Mouse (Mus musculus) MEL (cell line): ENCODE measurements around the gene Rasgef1b. TPM values are rescaled to one million over a fixed set of nuclear protein-coding genes. Genes with fewer than 3 reads are reported as not detected.

ENCODE experiments used
- DNase-seq: peaks from one replicate; pipeline ENCODE4 v3.0.0; 2011; ENCODE audit warnings: low read depth, low spot score
- H3K27ac ChIP-seq: 2 replicates; pipeline ENCODE4 v1.5.1; 2012; ENCODE audit warnings: low read depth, mild to moderate bottlenecking, control low read depth, low read length, moderate library complexity; ENCODE audit not compliant: control insufficient read depth
- H3K27me3 ChIP-seq, 2 experiments: fragments of 150-350 bp in 1 of 2; sonication (generic) in 1 of 2; 2 replicates each; pipeline ENCODE4 v1.6.1; 2012; ENCODE audit warnings: low read length in 2 of 2, mild to moderate bottlenecking in 2 of 2, improper control_type of control experiment in 1 of 2, moderate library complexity in 1 of 2; ENCODE audit not compliant: insufficient read depth in 2 of 2, control insufficient read depth in 1 of 2
- H3K36me3 ChIP-seq, 2 experiments: 2 replicates each; pipeline ENCODE4 v1.6.1; 2012 to 2014; ENCODE audit warnings: low read length in 2 of 2, improper control_type of control experiment in 1 of 2, inconsistent platforms in 1 of 2, mild to moderate bottlenecking in 1 of 2; ENCODE audit not compliant: insufficient read depth in 2 of 2, control insufficient read depth in 1 of 2
- H3K4me1 ChIP-seq, 2 experiments: fragments of 150-350 bp in 1 of 2; sonication (generic) in 1 of 2; 2 replicates each; pipeline ENCODE4 v1.6.1; 2012; ENCODE audit warnings: low read length in 2 of 2, improper control_type of control experiment in 1 of 2, mild to moderate bottlenecking in 1 of 2; ENCODE audit not compliant: insufficient read depth in 2 of 2, control insufficient read depth in 1 of 2
- H3K4me3 ChIP-seq, 2 experiments: fragments of 150-350 bp in 1 of 2; sonication (generic) in 1 of 2; 2 replicates each; pipeline ENCODE4 v1.5.1; 2012; ENCODE audit warnings: low read depth in 2 of 2, low read length in 2 of 2, mild to moderate bottlenecking in 2 of 2, moderate library complexity in 2 of 2, control low read depth in 1 of 2, improper control_type of control experiment in 1 of 2; ENCODE audit not compliant: control insufficient read depth in 1 of 2, insufficient read depth in 1 of 2
- H3K79me2 ChIP-seq: 2 replicates; pipeline ENCODE4 v1.6.1; 2012; ENCODE audit warnings: mild to moderate bottlenecking, low read length, moderate library complexity; ENCODE audit not compliant: control insufficient read depth, poor library complexity, insufficient read depth
- H3K9ac ChIP-seq: 2 replicates; pipeline ENCODE4 v1.6.1; 2012; ENCODE audit warnings: low read depth, mild to moderate bottlenecking, control low read depth, low read length, moderate library complexity; ENCODE audit not compliant: control insufficient read depth, poor library complexity, severe bottlenecking
- H3K9me3 ChIP-seq: fragments of 150-350 bp; sonication (generic); replicated peaks from 2 replicates; pipeline ENCODE4 v1.6.1; 2012; ENCODE audit warnings: mild to moderate bottlenecking, low read length, improper control_type of control experiment, moderate library complexity; ENCODE audit not compliant: insufficient read depth
- CHD1 ChIP-seq: IDR thresholded peaks from 2 replicates; pipeline ENCODE4 v1.6.1; 2012; ENCODE audit warnings: low read depth, mild to moderate bottlenecking, inconsistent platforms, low read length, improper control_type of control experiment
- CHD2 ChIP-seq: IDR thresholded peaks from 2 replicates; pipeline ENCODE4 v1.6.1; 2011; ENCODE audit warnings: low read length, improper control_type of control experiment
- CTCF ChIP-seq, 3 experiments: IDR thresholded peaks in 2 of 3; conservative IDR thresholded peaks in 1 of 3; 2 replicates each; pipeline ENCODE4 v1.5.1; 2011 to 2012; ENCODE audit warnings: low read length in 3 of 3, low read depth in 2 of 3, mild to moderate bottlenecking in 2 of 3, improper control_type of control experiment in 1 of 3, inconsistent platforms in 1 of 3, mixed read lengths in 1 of 3, moderate library complexity in 1 of 3; ENCODE audit not compliant: control insufficient read depth in 1 of 3, insufficient read depth in 1 of 3, poor library complexity in 1 of 3, severe bottlenecking in 1 of 3
- ELF1 ChIP-seq: IDR thresholded peaks from 2 replicates; pipeline ENCODE4 v1.6.1; 2014; ENCODE audit warnings: low read depth, mild to moderate bottlenecking, inconsistent platforms, low read length, improper control_type of control experiment, moderate library complexity
- EP300 ChIP-seq, 2 experiments: IDR thresholded peaks; 2 replicates each; pipeline ENCODE4 v1.6.1; 2011; ENCODE audit warnings: improper control_type of control experiment in 2 of 2, low read length in 2 of 2, low read depth in 1 of 2, mild to moderate bottlenecking in 1 of 2
- GABPA ChIP-seq: IDR thresholded peaks from 2 replicates; pipeline ENCODE4 v1.6.1; 2012; ENCODE audit warnings: low read depth, mild to moderate bottlenecking, inconsistent platforms, low read length, improper control_type of control experiment, moderate library complexity
- GATA1 ChIP-seq: IDR thresholded peaks from 2 replicates; pipeline ENCODE4 v1.6.1; 2011; ENCODE audit warnings: low read depth, low read length, improper control_type of control experiment
- JUND ChIP-seq: IDR thresholded peaks from 2 replicates; pipeline ENCODE4 v1.6.1; 2011; ENCODE audit warnings: low read depth, mild to moderate bottlenecking, improper control_type of control experiment, low read length
- MAFK ChIP-seq: IDR thresholded peaks from 2 replicates; pipeline ENCODE4 v1.6.1; 2011; ENCODE audit warnings: low read depth, mild to moderate bottlenecking, low read length, improper control_type of control experiment, borderline replicate concordance
- MAZ ChIP-seq: IDR thresholded peaks from 2 replicates; pipeline ENCODE4 v1.6.1; 2012; ENCODE audit warnings: low read depth, mild to moderate bottlenecking, inconsistent platforms, low read length, improper control_type of control experiment
- MXI1 ChIP-seq: IDR thresholded peaks from 2 replicates; pipeline ENCODE4 v1.6.1; 2011; ENCODE audit warnings: mild to moderate bottlenecking, low read depth, low read length, improper control_type of control experiment
- MYB ChIP-seq: IDR thresholded peaks from 2 replicates; pipeline ENCODE4 v1.6.1; 2011; ENCODE audit warnings: mild to moderate bottlenecking, low read depth, low read length, improper control_type of control experiment
- MYC ChIP-seq: IDR thresholded peaks from 2 replicates; pipeline ENCODE4 v1.6.1; 2011; ENCODE audit warnings: low read depth, mild to moderate bottlenecking, low read length, improper control_type of control experiment, moderate library complexity
- NELFE ChIP-seq: IDR thresholded peaks from 2 replicates; pipeline ENCODE4 v1.6.1; 2011; ENCODE audit warnings: low read depth, low read length, improper control_type of control experiment
- NRF1 ChIP-seq: IDR thresholded peaks from 2 replicates; pipeline ENCODE4 v1.6.1; 2014; ENCODE audit warnings: low read depth, mild to moderate bottlenecking, inconsistent platforms, low read length, improper control_type of control experiment, moderate library complexity; ENCODE audit not compliant: poor library complexity, insufficient read depth, severe bottlenecking
- POLR2A ChIP-seq, 2 experiments: IDR thresholded peaks; 2 replicates each; pipeline ENCODE4 v1.6.1; 2011 to 2012; ENCODE audit warnings: low read length in 2 of 2, mild to moderate bottlenecking in 2 of 2, control low read depth in 1 of 2, improper control_type of control experiment in 1 of 2, low read depth in 1 of 2, moderate library complexity in 1 of 2; ENCODE audit not compliant: control insufficient read depth in 1 of 2, insufficient read depth in 1 of 2, poor library complexity in 1 of 2
- POLR2AphosphoS2 ChIP-seq: IDR thresholded peaks from 2 replicates; pipeline ENCODE4 v1.6.1; 2011; ENCODE audit warnings: low read length, improper control_type of control experiment
- SIN3A ChIP-seq: IDR thresholded peaks from 2 replicates; pipeline ENCODE4 v1.6.1; 2012; ENCODE audit warnings: low read length, improper control_type of control experiment, inconsistent platforms
- SMC3 ChIP-seq: IDR thresholded peaks from 2 replicates; pipeline ENCODE4 v1.6.1; 2011; ENCODE audit warnings: low read depth, low read length, improper control_type of control experiment
- TBP ChIP-seq: IDR thresholded peaks from 2 replicates; pipeline ENCODE4 v1.8.0; 2011; ENCODE audit warnings: low read depth, low read length, improper control_type of control experiment
- TCF12 ChIP-seq: IDR thresholded peaks from 2 replicates; pipeline ENCODE4 v1.6.1; 2014; ENCODE audit warnings: low read depth, mild to moderate bottlenecking, inconsistent platforms, low read length, improper control_type of control experiment, moderate library complexity
- UBTF ChIP-seq: IDR thresholded peaks from 2 replicates; pipeline ENCODE4 v1.6.1; 2012; ENCODE audit warnings: low read depth, mild to moderate bottlenecking, inconsistent platforms, low read length, improper control_type of control experiment, moderate library complexity, borderline replicate concordance; ENCODE audit not compliant: insufficient read depth
- USF2 ChIP-seq, 2 experiments: IDR thresholded peaks; 2 replicates each; pipeline ENCODE4 v1.6.1; 2011 to 2012; ENCODE audit warnings: improper control_type of control experiment in 2 of 2, low read length in 2 of 2, borderline replicate concordance in 1 of 2, inconsistent platforms in 1 of 2, low read depth in 1 of 2, mild to moderate bottlenecking in 1 of 2; ENCODE audit not compliant: insufficient read depth in 1 of 2
- ZNF384 ChIP-seq: IDR thresholded peaks from 2 replicates; pipeline ENCODE4 v1.6.1; 2012; ENCODE audit warnings: low read depth, mild to moderate bottlenecking, inconsistent platforms, low read length, improper control_type of control experiment
- polyA plus RNA-seq, 2 experiments: library from polyadenylated mRNA; stranded (reverse) in 1 of 2; unstranded in 1 of 2; fragments of >175 nt in 1 of 2; fragments of >200 nt in 1 of 2; gene quantifications; 2 replicates each; pipeline versions ENCODE4 v1.2.1 to v1.2.4; 2012; ENCODE audit warnings: low replicate concordance in 2 of 2, low read depth in 1 of 2; ENCODE audit not compliant: insufficient read length in 2 of 2, insufficient read depth in 1 of 2, missing spikeins in 1 of 2
- total RNA-seq: library from RNA; depleted of rRNA; stranded (reverse); fragments of 300-350 nt; gene quantifications from 2 replicates; pipeline ENCODE4 v1.2.3, GENCODE M21; 2012

Gene Rasgef1b
- total and polyA plus RNA-seq, 3 experiments = not detected

GRCm38 (mm10) chr5:99450994-99451393 is 277.9 kb downstream of the Rasgef1b start:
- Histone ChIP-seq H3K27ac (no peak overlapping the region), H3K36me3 (no peaks in the 10 kb centered on the region), H3K4me1 (no peaks in the 10 kb centered on the region), H3K4me3 (no peak overlapping the region), H3K79me2 (no peaks in the 10 kb centered on the region), H3K27me3 (no peaks in the 10 kb centered on the region), H3K9ac (no peak overlapping the region), H3K9me3 (no peaks in the 10 kb centered on the region)
- DNase-seq = no peak
- no peak for TF ChIP-seq CHD2
- no peak for TF ChIP-seq POLR2A (IDR thresholded peaks at IDR 0.05; ENCODE audit: control insufficient read depth in 1 of 2, insufficient read depth in 1 of 2, low read depth in 1 of 2, low read length in 2 of 2, poor library complexity in 1 of 2)
- TF ChIP-seq NELFE = no peak
- no peak for TF ChIP-seq MAZ

- Histone ChIP-seq H3K27ac (no peak overlapping the region), H3K27me3 (no peaks in the 10 kb centered on the region), H3K36me3 (no peaks in the 10 kb centered on the region)
- TF ChIP-seq MXI1 (no peak), POLR2A (IDR thresholded peaks at IDR 0.05; ENCODE audit: control insufficient read depth in 1 of 2, insufficient read depth in 1 of 2, low read depth in 1 of 2, low read length in 2 of 2, poor library complexity in 1 of 2) (no peak), USF2 (IDR thresholded peaks at IDR 0.05; ENCODE audit: borderline replicate concordance in 1 of 2, insufficient read depth in 1 of 2, low read depth in 1 of 2, low read length in 2 of 2) (no peak), MYB (no peak), CHD2 (no peak), ELF1 (no peak), GATA1 (no peak), SIN3A (no peak), NELFE (no peak), UBTF (no peak), POLR2AphosphoS2 (no peak), TCF12 (no peak), JUND (no peak), TBP (no peak), MAZ (no peak)
- TF ChIP-seq, all 39 proteins: peak for 0
- Histone ChIP-seq H3K9ac (no peak overlapping the region), H3K79me2 (no peaks in the 10 kb centered on the region), H3K9me3 (no peaks in the 10 kb centered on the region), H3K4me1 (no peaks in the 10 kb centered on the region), H3K4me3 (no peak overlapping the region)
- DNase-seq = no peak
Measured at GRCm38 (mm10) chr5:99450463-99450862, 278.4 kb downstream of the Rasgef1b start.

- Histone ChIP-seq H3K9ac (no peak overlapping the region), H3K4me3 (no peak overlapping the region), H3K27ac (no peak overlapping the region), H3K79me2 (no peaks in the 10 kb centered on the region), H3K9me3 (no peaks in the 10 kb centered on the region), H3K4me1 (no peaks in the 10 kb centered on the region), H3K36me3 (no peaks in the 10 kb centered on the region), H3K27me3 (no peaks in the 10 kb centered on the region)
- DNase-seq = no peak
- TF ChIP-seq CTCF (IDR thresholded peaks at IDR 0.05 in 2 of 3, conservative IDR thresholded peaks at IDR 0.05 in 1 of 3; ENCODE audit: control insufficient read depth in 1 of 3, insufficient read depth in 1 of 3, low read depth in 2 of 3, low read length in 3 of 3, poor library complexity in 1 of 3, severe bottlenecking in 1 of 3) (no peak), MYC (no peak), SMC3 (no peak), MAFK (no peak), GABPA (no peak), CHD2 (no peak), ZNF384 (no peak), EP300 (IDR thresholded peaks at IDR 0.05; ENCODE audit: low read depth in 1 of 2, low read length in 2 of 2) (no peak), CHD1 (no peak), POLR2A (IDR thresholded peaks at IDR 0.05; ENCODE audit: control insufficient read depth in 1 of 2, insufficient read depth in 1 of 2, low read depth in 1 of 2, low read length in 2 of 2, poor library complexity in 1 of 2) (no peak), NRF1 (no peak), JUND (no peak), GATA1 (no peak)
Measured at GRCm38 (mm10) chr5:99447481-99447880, 281.4 kb downstream of the Rasgef1b start.
